Mouse (Mus musculus): ENCODE data around the gene Myh6.
A peak's percentile ranks its signal among the peaks of the same experiment; 100 is the strongest.
"Not testable (repeated sequence)": the region's sequence is repeated elsewhere in the genome, so short reads cannot be mapped to it uniquely, and the experiment has no call there.

Gene Myh6

DNA sequence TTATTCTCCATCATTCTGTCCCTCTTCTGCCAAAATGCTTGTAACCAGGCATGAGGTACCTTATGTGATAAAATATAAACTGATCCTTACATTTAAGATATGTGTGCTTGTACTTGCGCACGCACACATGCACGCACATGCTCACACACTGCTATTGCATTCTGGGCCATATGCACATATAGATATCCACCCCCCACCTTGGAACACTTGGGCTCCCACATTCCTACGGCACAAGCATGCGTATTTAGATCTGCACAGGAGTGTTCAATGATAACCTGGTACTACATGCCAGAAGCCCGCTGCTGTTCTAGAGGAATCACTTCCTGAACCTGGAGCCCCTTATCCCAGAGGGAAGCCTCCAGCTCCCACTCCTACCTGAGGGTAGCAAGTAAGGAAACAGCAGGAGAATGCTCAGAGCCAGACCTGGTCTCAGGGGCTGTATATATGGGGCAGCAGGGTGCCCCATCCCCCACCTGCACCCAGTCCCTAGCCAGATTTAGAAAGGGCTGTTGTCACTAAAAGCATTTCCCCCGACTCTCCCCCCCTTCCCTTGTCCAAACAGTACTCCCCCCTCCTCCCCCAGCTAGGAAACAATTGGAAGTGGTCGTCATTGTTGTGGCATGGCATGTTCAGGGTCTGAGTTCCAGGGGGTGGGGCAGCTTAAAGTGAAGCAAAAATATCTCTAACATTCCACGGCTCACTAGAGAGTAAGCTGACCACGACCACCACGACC is 27.6 kb upstream of the Myh6 start, which contains the start of gene Myh7:
Gene Myh7, minus strand, starts transcription at position 491 of the 733 bp plus-strand sequence.
- no peak for DNase-seq

GRCm38 (mm10) chr14:54993636-54994035 is 26.9 kb upstream of the Myh6 start:
- peak; percentile 34 for DNase-seq

- no peak for DNase-seq
Measured at GRCm38 (mm10) chr14:54992196-54992595, 25.5 kb upstream of the Myh6 start.

DNA sequence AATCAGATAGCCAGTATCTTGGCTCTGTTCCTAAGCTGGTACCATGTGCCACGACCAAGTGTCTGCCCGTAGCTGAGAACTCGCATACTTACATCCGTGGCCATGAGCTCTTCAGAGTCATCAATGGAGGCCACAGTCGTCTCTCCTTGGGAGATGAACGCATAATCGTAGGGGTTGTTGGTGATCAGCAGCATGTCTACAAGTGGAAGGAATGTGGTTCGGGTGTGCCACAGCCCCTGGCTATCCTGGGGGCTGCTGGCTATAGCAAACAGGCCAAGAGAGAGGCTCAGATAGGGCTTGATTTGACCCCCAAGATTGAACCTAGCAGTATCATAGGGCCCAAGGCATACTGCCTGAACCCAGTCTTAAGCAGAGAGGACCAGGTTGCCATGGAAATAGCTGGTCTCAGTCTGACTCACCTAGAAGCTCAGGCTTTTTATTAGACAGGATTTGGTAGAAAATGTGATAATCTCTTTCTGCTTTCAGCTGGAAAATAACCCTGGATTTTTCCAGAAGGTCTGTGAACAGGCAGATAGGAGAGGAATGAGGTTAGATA is 23.2 kb upstream of the Myh6 start:
- no peak for DNase-seq

GRCm38 (mm10) chr14:54988882-54989281 is 22.2 kb upstream of the Myh6 start:
- DNase-seq = no peak

DNA sequence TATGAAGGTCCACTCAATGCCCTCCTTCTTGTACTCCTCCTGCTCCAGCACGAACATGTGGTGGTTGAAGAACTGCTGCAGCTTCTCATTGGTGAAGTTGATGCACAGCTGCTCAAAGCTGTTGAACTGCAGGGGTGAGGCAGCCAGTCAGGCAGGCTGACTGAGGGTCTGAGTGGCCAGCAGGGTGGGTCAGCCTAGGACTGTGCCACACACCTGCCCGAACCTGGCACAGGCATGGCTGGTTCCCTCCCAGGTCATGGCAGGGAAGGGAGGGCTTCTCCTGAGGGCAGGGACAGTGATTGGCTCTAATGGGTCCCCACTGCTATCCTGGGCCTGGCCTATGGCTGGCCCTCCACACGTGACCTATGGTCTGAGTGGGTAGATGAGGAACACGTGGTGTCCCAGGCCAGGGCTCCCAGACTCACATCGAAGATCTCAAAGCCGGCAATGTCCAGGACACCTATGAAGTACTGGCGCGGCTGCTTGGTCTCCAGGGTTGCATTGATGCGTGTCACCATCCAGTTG is 21.7 kb upstream of the Myh6 start:
- not testable (repeated sequence) for DNase-seq

- no peak for DNase-seq
Measured at GRCm38 (mm10) chr14:54981934-54982333, 15.2 kb upstream of the Myh6 start.

DNA sequence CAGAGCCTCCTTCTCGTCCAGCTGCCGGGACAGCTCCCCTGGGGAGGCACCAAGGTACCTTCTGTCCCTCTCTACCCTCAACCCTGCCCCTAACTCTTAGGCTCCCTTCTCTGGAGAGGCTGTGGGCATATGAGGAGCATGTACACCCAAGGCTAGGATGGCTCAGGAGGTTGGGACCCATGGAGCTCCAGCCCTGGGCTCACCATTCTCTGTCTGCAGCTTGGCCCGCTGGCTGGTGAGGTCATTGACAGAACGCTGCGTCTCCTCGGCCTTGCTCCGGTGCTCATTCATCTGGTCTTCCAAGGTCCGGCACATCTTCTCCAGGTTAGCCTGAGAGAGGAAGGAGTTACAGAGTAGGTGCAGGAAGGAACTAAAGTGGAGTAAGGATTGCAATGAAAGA is 11.9 kb upstream of the Myh6 start:
- DNase-seq = no peak

DNA sequence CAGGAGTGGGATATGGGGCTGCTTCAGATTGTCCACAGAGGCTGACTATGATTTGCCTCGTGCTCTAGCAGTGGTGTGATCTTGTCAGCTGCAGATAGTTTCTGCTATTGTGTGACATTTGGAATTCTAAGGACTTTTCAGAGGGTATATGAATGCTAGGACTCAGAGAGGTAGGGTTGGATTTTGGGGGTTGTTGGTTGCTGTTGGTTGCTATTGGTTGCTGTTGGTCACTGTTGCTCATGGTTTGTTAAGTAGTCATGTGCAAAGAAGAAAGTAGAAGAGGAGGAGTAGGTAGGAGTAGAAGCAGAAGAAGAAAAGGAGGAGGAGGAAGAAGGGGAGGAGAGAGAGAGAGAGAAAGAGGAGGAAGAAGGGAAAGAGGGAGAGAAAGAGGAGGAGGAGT is 9.9 kb upstream of the Myh6 start, which contains the start of gene Gm17428:
Gene Gm17428, plus strand, starts transcription at position 301 of the 400 bp plus-strand sequence.
- DNase-seq = no peak

GRCm38 (mm10) chr14:54974068-54974791 is 7.5 kb upstream of the Myh6 start:
- no peak for DNase-seq

DNA sequence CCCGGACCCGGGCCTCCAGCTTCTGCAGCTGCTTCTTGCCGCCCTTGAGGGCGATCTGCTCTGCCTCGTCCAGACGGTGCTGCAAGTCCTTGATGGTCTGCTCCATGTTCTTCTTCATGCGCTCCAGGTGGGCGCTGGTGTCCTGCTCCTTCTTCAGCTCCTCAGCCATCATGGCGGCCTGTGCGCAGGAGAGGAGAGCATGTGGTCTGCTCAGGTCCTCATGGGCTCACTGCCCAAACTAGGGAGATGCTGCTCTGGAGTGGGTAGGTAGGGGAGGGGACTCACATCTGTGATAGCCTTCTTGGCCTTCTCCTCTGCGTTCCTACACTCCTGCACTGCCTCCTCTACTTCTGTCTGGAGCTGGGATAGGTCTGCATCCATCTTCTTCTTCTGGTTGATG is 6.1 kb upstream of the Myh6 start:
- not testable (repeated sequence) for DNase-seq

DNA sequence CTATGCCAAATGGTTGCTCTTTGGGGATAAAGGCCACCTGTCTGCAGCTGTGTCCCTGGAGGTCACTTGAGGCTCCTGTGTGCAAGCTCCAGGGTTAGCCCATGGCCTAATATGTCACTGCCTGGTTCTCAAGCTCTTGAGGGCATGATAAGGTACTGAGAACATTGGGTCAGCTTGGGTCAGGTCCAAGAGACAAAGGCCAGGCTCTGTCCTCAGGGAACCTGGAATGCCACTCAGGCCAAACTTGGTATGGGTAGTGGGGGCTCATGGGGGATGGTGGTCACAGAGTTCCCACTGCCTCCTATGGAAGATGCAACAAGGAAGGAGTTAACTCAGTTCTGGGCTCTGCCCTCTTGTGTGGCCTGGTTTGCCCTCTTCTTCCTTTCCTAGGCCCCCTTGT is 1.6 kb upstream of the Myh6 start:
- no peak for DNase-seq

GRCm38 (mm10) chr14:54967874-54968273 is 1.1 kb upstream of the Myh6 start:
- no peak for DNase-seq

DNA sequence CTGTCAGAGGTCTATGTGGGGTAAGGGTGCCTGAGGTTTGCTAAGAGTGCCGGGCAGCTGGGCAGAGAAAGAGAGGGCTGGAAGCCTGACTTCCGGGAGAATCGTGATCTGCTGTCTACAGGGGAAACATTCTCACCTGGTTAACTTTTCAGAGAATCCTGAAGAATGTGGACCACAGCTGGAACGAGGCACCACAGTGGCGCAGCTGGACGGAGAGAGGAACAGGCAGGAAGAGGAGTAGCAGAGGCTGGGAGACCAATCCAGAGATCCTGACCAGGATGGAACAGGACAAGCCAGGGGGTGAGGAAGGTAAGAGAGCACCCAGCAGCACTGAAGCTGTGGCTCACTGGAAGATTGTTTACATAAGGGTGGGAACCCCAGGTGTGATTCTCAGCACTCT is 1.1 kb downstream of the Myh6 start:
- no peak for DNase-seq

DNA sequence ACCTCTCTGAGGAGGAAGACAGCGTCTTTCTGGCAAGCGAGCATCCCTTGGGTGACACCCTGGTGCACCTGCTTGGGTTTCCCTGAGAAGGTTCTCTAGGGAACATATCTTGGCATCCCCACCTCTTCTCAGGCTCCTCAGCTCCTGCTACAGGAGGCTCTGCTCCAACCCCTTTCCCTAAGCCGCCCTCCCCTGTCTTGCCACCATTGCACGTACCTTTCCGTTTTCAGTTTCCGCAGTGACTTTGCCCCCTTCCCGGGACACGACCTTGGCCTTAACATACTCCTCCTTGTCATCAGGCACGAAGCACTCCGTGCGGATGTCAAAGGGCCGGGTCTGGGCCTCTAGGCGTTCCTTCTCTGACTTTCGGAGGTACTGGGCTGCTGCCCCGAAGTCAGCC is 1.7 kb downstream of the Myh6 start:
- DNase-seq = no peak

DNA sequence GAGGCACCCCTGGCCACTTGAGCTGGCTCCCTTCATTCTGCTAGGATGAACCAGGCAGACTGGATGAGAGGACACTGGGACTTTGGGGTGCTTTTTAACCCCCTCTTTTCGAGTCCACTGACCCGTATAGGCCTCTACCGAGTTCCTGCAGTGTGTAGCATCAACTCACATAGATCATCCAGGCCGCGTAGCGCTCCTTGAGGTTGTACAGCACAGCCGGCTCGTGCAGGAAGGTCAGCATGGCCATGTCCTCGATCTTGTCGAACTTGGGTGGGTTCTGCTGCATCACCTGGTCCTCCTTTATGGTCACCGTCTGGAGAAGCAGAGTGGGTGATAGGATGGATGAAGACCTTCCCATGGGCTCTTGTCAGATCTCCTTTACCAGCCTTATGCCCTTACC is 3.0 kb downstream of the Myh6 start:
- DNase-seq = no peak

DNA sequence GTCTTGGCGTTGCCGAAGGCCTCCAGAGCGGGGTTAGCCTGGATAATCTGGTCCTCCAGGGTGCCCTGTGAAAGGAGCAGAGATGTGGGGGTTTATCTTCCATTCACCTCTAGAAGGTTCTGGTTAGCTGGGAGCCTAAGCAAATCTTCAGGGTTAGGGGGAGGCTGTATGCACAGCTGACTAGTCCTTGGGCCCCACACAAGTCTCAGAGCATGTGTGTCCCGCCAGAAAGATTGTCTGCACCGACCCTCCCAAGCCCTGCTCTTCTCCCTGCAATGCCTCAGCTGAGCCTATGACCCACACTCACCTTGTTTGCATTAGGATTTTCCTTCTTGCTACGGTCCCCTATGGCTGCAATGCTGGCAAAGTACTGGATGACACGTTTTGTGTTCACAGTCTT is 4.0 kb downstream of the Myh6 start:
- DNase-seq = no peak

DNA sequence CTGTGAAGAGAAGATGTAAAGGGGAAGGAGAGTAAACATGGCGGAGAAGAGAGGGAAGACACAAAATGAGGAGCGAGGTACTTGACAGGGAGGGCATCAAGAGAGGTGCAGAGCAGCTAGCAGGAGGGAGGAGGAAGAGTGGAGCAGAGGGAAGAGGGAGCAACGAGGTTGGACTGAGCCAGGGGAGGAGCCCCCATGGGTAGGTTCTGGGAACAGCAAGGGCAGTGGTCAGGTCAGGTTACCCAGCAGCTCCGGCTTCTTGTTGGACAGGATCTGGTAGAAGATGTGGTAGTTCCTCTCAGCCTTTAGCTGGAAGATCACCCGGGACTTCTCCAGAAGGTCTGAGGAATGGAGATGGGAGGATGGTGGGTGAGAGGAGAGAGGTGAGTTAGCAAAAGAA is 5.2 kb downstream of the Myh6 start:
- DNase-seq = no peak

DNA sequence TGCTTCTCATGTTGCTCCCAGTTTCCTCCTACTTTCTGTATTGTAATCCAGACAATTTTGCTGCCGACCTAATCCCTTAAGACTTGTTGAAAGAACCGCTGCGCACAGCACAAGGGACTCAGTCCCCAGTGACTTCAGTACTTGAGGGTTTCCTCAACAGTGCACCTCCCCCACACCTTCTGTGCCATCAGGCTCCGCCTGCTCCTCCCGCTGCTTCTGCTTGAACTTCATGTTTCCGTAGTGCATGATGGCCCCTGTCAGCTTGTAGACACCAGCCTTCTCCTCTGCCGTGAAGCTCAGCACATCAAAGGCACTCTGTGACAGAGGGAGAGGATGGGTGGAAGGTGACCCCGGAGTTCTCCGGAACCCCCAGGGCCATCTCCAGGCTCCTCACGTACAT is 6.0 kb downstream of the Myh6 start:
- DNase-seq = no peak

- DNase-seq = not testable (repeated sequence)
Measured at GRCm38 (mm10) chr14:54959853-54960613, 6.7 kb downstream of the Myh6 start.

DNA sequence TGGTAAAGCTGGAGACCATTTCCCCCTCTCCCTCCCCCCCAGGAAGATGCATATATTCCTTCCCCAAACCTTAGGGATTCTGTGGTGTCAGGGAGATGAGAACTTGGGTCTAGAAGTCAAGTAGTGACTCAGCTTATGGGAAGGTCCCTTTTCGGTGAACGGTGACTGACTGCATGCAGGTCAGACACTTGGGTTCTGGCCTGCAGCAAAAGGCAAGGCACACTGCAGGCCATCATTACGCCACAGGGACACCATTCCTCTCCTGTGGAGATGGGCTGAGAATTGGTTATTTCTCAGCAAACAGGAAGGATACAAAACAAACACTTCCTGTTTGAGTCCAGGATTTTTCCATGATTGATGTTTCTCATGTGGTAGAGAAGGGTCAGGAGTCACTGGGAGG is 7.5 kb downstream of the Myh6 start:
- DNase-seq = no peak

- no peak for DNase-seq
Measured at GRCm38 (mm10) chr14:54958503-54958902, 8.2 kb downstream of the Myh6 start.

- DNase-seq = no peak
Measured at GRCm38 (mm10) chr14:54956533-54956932, 10.2 kb downstream of the Myh6 start.

Data from lung, postnatal 36 days (tissue).